Mouse (Mus musculus): ENCODE data around the gene Tnfrsf13b. TPM values are rescaled to one million over a fixed set of nuclear protein-coding genes. Genes with fewer than 3 reads are reported as not detected.

The Tnfrsf13b gene
- total RNA-seq (2015; ENCODE audit: low replicate concordance) (7.1 and 15.1 TPM in 2 replicates), total RNA-seq (2017; ENCODE audit: low replicate concordance) (4.0 and 6.5 TPM in 2 replicates)

GRCm38 (mm10) chr11:61126606-61127355, at the start of gene Tnfrsf13b:
Gene Tnfrsf13b, plus strand, starts transcription at chr11:61126755.
- ATAC-seq (replicated peaks; ENCODE audit: low FRiP score, poor library complexity, severe bottlenecking) = no peak

GRCm38 (mm10) chr11:61081624-61082023, 44.9 kb upstream of the Tnfrsf13b start:
- no peak for ATAC-seq (replicated peaks; ENCODE audit: low FRiP score, poor library complexity, severe bottlenecking)

- no peak for ATAC-seq (replicated peaks; ENCODE audit: low FRiP score, poor library complexity, severe bottlenecking)
These were observed 36.4 kb upstream of the Tnfrsf13b start for GRCm38 (mm10) chr11:61090195-61090594.

GRCm38 (mm10) chr11:61091192-61091591, 35.4 kb upstream of the Tnfrsf13b start:
- ATAC-seq (replicated peaks; ENCODE audit: low FRiP score, poor library complexity, severe bottlenecking) = no peak

GRCm38 (mm10) chr11:61091642-61092262, 34.8 kb upstream of the Tnfrsf13b start:
- peak; percentile 57; the same call in 1 of the 2 replicates for ATAC-seq (replicated peaks; ENCODE audit: low FRiP score, poor library complexity, severe bottlenecking)

- no peak for ATAC-seq (replicated peaks; ENCODE audit: low FRiP score, poor library complexity, severe bottlenecking)
These were observed 28.5 kb upstream of the Tnfrsf13b start for GRCm38 (mm10) chr11:61098046-61098445.

GRCm38 (mm10) chr11:61102397-61103339, 23.9 kb upstream of the Tnfrsf13b start:
- ATAC-seq (replicated peaks; ENCODE audit: low FRiP score, poor library complexity, severe bottlenecking) = no peak

- ATAC-seq (replicated peaks; ENCODE audit: low FRiP score, poor library complexity, severe bottlenecking) = peak; percentile 78
These were observed 22.2 kb upstream of the Tnfrsf13b start for GRCm38 (mm10) chr11:61104241-61104901.

GRCm38 (mm10) chr11:61108911-61109361, 17.6 kb upstream of the Tnfrsf13b start:
- ATAC-seq (replicated peaks; ENCODE audit: low FRiP score, poor library complexity, severe bottlenecking) = no peak

- no peak for ATAC-seq (replicated peaks; ENCODE audit: low FRiP score, poor library complexity, severe bottlenecking)
These were observed 16.8 kb upstream of the Tnfrsf13b start for GRCm38 (mm10) chr11:61109707-61110106.

GRCm38 (mm10) chr11:61110113-61110512, 16.4 kb upstream of the Tnfrsf13b start:
- ATAC-seq (replicated peaks; ENCODE audit: low FRiP score, poor library complexity, severe bottlenecking) = no peak

GRCm38 (mm10) chr11:61110928-61111327, 15.6 kb upstream of the Tnfrsf13b start:
- no peak for ATAC-seq (replicated peaks; ENCODE audit: low FRiP score, poor library complexity, severe bottlenecking)

GRCm38 (mm10) chr11:61111472-61111871, 15.1 kb upstream of the Tnfrsf13b start:
- ATAC-seq (replicated peaks; ENCODE audit: low FRiP score, poor library complexity, severe bottlenecking) = no peak

- ATAC-seq (replicated peaks; ENCODE audit: low FRiP score, poor library complexity, severe bottlenecking) = no peak
These were observed 14.1 kb upstream of the Tnfrsf13b start for GRCm38 (mm10) chr11:61112323-61112995.

- no peak for ATAC-seq (replicated peaks; ENCODE audit: low FRiP score, poor library complexity, severe bottlenecking)
These were observed 10.3 kb upstream of the Tnfrsf13b start for GRCm38 (mm10) chr11:61116226-61116625.

GRCm38 (mm10) chr11:61119996-61120583, 6.5 kb upstream of the Tnfrsf13b start:
- ATAC-seq (replicated peaks; ENCODE audit: low FRiP score, poor library complexity, severe bottlenecking) = no peak

GRCm38 (mm10) chr11:61122283-61122768, 4.2 kb upstream of the Tnfrsf13b start:
- no peak for ATAC-seq (replicated peaks; ENCODE audit: low FRiP score, poor library complexity, severe bottlenecking)

GRCm38 (mm10) chr11:61122769-61123288, 3.7 kb upstream of the Tnfrsf13b start:
- ATAC-seq (replicated peaks; ENCODE audit: low FRiP score, poor library complexity, severe bottlenecking) = no peak
